Mouse (Mus musculus) forebrain, embryonic 14.5 days (tissue): ENCODE results near the gene Megf11. TPM values are rescaled to one million over a fixed set of nuclear protein-coding genes. Genes with fewer than 3 reads are reported as not detected.

Experiments
- ATAC-seq: fragments of 200-750 bp; cut with Nextera tagmentation; 2 replicates; pipeline ENCODE4 v1.8.0; 2017; ENCODE audit warnings: mild to moderate bottlenecking, moderate library complexity
- DNase-seq: peaks from one replicate; pipeline ENCODE4 v3.0.0-alpha.2; 2015; ENCODE audit warnings: low spot score
- H3K27ac ChIP-seq: fragments of 300-500 bp; sonication (generic); 2 replicates; pipeline ENCODE4 v1.5.1; 2014; ENCODE audit warnings: low read depth, mild to moderate bottlenecking, control low read depth, low read length, moderate library complexity
- H3K27me3 ChIP-seq: fragments of 300-500 bp; sonication (generic); replicated peaks from 2 replicates; pipeline ENCODE4 v1.6.1; 2014; ENCODE audit warnings: low read length, control low read depth, mixed read lengths; ENCODE audit not compliant: control insufficient read depth, insufficient read depth
- H3K36me3 ChIP-seq: fragments of 300-500 bp; sonication (generic); 2 replicates; pipeline ENCODE4 v1.6.1; 2014; ENCODE audit warnings: low read length, control low read depth; ENCODE audit not compliant: control insufficient read depth, insufficient read depth
- H3K4me1 ChIP-seq: fragments of 300-500 bp; sonication (generic); 2 replicates; pipeline ENCODE4 v1.6.1; 2014; ENCODE audit warnings: antibody characterized with exemption, low read length, control low read depth; ENCODE audit not compliant: control insufficient read depth, insufficient read depth
- H3K4me2 ChIP-seq: fragments of 300-500 bp; sonication (generic); 2 replicates; pipeline ENCODE4 v1.6.1; 2014; ENCODE audit warnings: mild to moderate bottlenecking, control low read depth, low read length
- H3K4me3 ChIP-seq: fragments of 300-500 bp; sonication (generic); 2 replicates; pipeline ENCODE4 v1.5.1; 2014; ENCODE audit warnings: low read depth, low read length, control low read depth
- H3K9ac ChIP-seq: fragments of 300-500 bp; sonication (generic); 2 replicates; pipeline ENCODE4 v1.6.1; 2014; ENCODE audit warnings: mild to moderate bottlenecking, low read length, control low read depth, moderate library complexity
- H3K9me3 ChIP-seq: fragments of 300-500 bp; sonication (generic); replicated peaks from 2 replicates; pipeline ENCODE4 v1.6.1; 2016; ENCODE audit warnings: low read length, control low read depth, mixed read lengths; ENCODE audit not compliant: control insufficient read depth
- WGBS: fragments of 180-500 bp; shearing (Covaris S2); extraction: QIAGEN DNeasy Blood & Tissue Kit; methylation state at CpG from one replicate; pipeline ENCODE4 v1.1.7; 2014; 5-methylcytosine and 5-hydroxymethylcytosine counted together
- polyA plus RNA-seq: library from polyadenylated mRNA; unstranded; fragments of >200 nt; fragmentation: Nextera tagmentation; extraction: Ambion mirVana; gene quantifications from 2 replicates; pipeline ENCODE4 v1.2.1, GENCODE M21; 2014

Megf11 gene
- polyA plus RNA-seq, 1 experiment from 2014 or later = 7.0 TPM

GRCm38 (mm10) chr9:64578014-64578413 is 192.6 kb downstream of the Megf11 start:
- H3K27ac ChIP-seq = no peak overlapping the region
- H3K9ac ChIP-seq = no peak overlapping the region
- no peaks in the 10 kb centered on the region for H3K9me3 ChIP-seq
- H3K36me3 ChIP-seq = no peaks in the 10 kb centered on the region
- no peak overlapping the region for H3K4me2 ChIP-seq
- H3K4me3 ChIP-seq = no peak overlapping the region
- no peaks in the 10 kb centered on the region for H3K27me3 ChIP-seq
- DNase-seq = peak; percentile 28
- no peaks in the 10 kb centered on the region; the same call in 1 of the 2 replicates for H3K4me1 ChIP-seq
- ATAC-seq = no peak

- Histone ChIP-seq H3K36me3 (no peaks in the 10 kb centered on the region), H3K4me1 (no peaks in the 10 kb centered on the region; the same call in 1 of the 2 replicates), H3K27me3 (no peaks in the 10 kb centered on the region), H3K9ac (no peak overlapping the region), H3K4me3 (no peak overlapping the region), H3K4me2 (no peak overlapping the region), H3K27ac (no peak overlapping the region), H3K9me3 (no peaks in the 10 kb centered on the region)
- no peak for DNase-seq
- WGBS = 65% methylated on average over 1 of the region's 1 CpGs
- no peak for ATAC-seq
These were observed 193.9 kb downstream of the Megf11 start for GRCm38 (mm10) chr9:64579306-64579705.

DNA sequence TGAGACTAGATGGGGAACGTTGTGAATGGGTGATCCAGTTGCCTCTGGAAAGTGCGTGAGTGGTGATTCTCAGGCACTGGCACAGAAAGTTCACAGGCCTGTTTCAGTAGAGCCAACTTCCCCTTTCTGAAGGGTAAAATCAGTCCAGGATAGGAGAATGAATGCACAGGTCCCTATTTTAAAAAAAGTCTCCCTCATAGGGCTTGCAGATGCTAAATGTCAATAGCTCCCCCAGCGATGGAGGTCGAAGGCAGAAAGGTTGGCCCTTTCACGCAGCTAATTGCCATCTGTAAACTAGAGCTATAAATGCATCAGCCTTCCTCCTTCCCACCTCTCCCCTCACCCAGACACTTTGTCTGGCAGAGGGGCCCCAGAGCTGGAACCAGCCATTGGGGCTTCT is 200.9 kb downstream of the Megf11 start:
- Histone ChIP-seq H3K4me1 (no peaks in the 10 kb centered on the region), H3K27me3 (no peaks in the 10 kb centered on the region), H3K27ac (no peak overlapping the region), H3K4me2 (no peak overlapping the region), H3K36me3 (no peaks in the 10 kb centered on the region), H3K4me3 (no peak overlapping the region), H3K9me3 (no peaks in the 10 kb centered on the region), H3K9ac (no peak overlapping the region)
- 84% methylated on average over 5 of the region's 5 CpGs for WGBS
- ATAC-seq = no peak
- no peak for DNase-seq

GRCm38 (mm10) chr9:64587991-64588390 is 202.6 kb downstream of the Megf11 start:
- Histone ChIP-seq H3K27me3 (no peaks in the 10 kb centered on the region), H3K4me1 (no peaks in the 10 kb centered on the region), H3K4me3 (no peak overlapping the region), H3K36me3 (no peaks in the 10 kb centered on the region), H3K9ac (no peak overlapping the region), H3K9me3 (no peaks in the 10 kb centered on the region), H3K4me2 (no peak overlapping the region), H3K27ac (no peak overlapping the region)
- ATAC-seq (no peak), DNase-seq (no peak)
- WGBS = 90% methylated on average over 7 of the region's 7 CpGs

DNA sequence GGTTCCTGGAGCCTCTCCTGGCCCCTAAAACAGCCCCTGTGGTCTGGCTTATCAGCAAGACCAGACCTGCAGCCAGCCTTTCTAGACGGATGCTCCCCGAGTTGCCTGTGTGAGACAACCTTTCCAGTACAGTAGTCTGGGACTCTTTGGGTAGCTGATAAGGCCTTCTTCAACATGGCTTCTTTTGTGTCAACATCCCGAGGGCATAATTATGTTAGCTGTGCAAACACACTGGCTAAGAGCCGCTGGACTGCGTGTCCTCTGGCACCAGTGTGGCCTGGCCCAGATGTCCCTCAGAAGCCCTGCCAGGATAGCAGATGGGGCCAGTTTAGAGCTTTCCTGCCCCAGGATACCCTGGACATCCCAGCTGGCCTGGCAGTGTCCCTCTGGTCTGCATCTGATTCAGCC is 205.2 kb downstream of the Megf11 start:
- Histone ChIP-seq H3K27ac (no peak overlapping the region), H3K9me3 (no peaks in the 10 kb centered on the region), H3K36me3 (no peaks in the 10 kb centered on the region), H3K9ac (no peak overlapping the region), H3K27me3 (no peaks in the 10 kb centered on the region), H3K4me1 (peaks cover 8% of the 10 kb centered on the region; the same call in 1 of the 2 replicates), H3K4me2 (no peak overlapping the region), H3K4me3 (no peak overlapping the region)
- ATAC-seq = no peak
- 72% methylated on average over 5 of the region's 5 CpGs for whole genome bisulfite sequencing
- peak; percentile 30 for DNase-seq

DNA sequence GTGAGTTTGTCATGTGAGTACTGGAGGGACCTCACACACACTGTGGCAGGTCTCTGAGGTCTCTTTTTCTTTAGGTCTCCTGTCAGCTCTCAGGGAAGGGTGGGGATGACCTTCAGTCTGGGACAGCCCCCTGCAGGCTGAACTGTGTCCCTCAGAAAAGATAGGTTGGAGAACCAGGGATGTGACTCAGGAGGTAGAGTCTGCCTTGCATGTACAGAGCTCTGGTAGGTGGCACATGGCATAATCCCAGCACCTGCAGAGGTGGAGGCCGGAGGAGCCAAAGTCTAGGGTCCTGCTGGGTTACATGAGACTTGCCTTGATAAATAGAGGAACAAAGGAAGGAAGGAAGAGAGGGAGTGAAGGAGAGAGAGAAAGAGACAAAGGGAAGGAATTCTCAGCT is 206.0 kb downstream of the Megf11 start:
- Histone ChIP-seq H3K4me3 (no peak overlapping the region), H3K27me3 (no peaks in the 10 kb centered on the region), H3K36me3 (no peaks in the 10 kb centered on the region), H3K27ac (no peak overlapping the region), H3K4me1 (peaks cover 8% of the 10 kb centered on the region; the same call in 1 of the 2 replicates), H3K9ac (no peak overlapping the region), H3K4me2 (no peak overlapping the region), H3K9me3 (no peaks in the 10 kb centered on the region)
- DNase-seq (no peak), ATAC-seq (no peak)
- 67% methylated on average over 1 of the region's 1 CpGs for WGBS

- Histone ChIP-seq H3K9me3 (no peaks in the 10 kb centered on the region), H3K4me2 (no peak overlapping the region), H3K4me3 (no peak overlapping the region), H3K27me3 (no peaks in the 10 kb centered on the region), H3K9ac (no peak overlapping the region), H3K27ac (no peak overlapping the region), H3K36me3 (no peaks in the 10 kb centered on the region), H3K4me1 (peaks cover 8% of the 10 kb centered on the region; the same call in 1 of the 2 replicates)
- no peak for DNase-seq
- no peak for ATAC-seq
- WGBS = 65% methylated on average over 8 of the region's 8 CpGs
These were observed 209.0 kb downstream of the Megf11 start for GRCm38 (mm10) chr9:64594442-64594841.

- 96% methylated on average over 7 of the region's 7 CpGs for WGBS
- H3K27me3 ChIP-seq = peaks cover 6% of the 10 kb centered on the region; the same call in 1 of the 2 replicates
These were observed 213.0 kb downstream of the Megf11 start for GRCm38 (mm10) chr9:64598427-64598826.

GRCm38 (mm10) chr9:64600731-64601130 is 215.3 kb downstream of the Megf11 start:
- 85% methylated on average over 2 of the region's 2 CpGs for WGBS
- peaks cover 6% of the 10 kb centered on the region; the same call in 1 of the 2 replicates for H3K27me3 ChIP-seq

More at GRCm38 (mm10) chr9:64598427-64598826, 213.0 kb downstream of the Megf11 start:
- Histone ChIP-seq H3K4me3 (no peak overlapping the region), H3K9me3 (no peaks in the 10 kb centered on the region), H3K36me3 (no peaks in the 10 kb centered on the region), H3K4me2 (no peak overlapping the region), H3K27ac (no peak overlapping the region), H3K9ac (no peak overlapping the region), H3K4me1 (peaks cover 9% of the 10 kb centered on the region; the same call in 1 of the 2 replicates)
- ATAC-seq (no peak), DNase-seq (no peak)

More at GRCm38 (mm10) chr9:64600731-64601130, 215.3 kb downstream of the Megf11 start:
- peaks cover 22% of the 10 kb centered on the region for H3K4me1 ChIP-seq
- H3K9ac ChIP-seq = no peak overlapping the region
- H3K36me3 ChIP-seq = no peaks in the 10 kb centered on the region
- no peak for DNase-seq
- no peak for ATAC-seq
- no peak overlapping the region for H3K4me3 ChIP-seq
- no peak overlapping the region for H3K27ac ChIP-seq
- no peak overlapping the region for H3K4me2 ChIP-seq
- H3K9me3 ChIP-seq = no peaks in the 10 kb centered on the region
